Mouse (Mus musculus) lung, postnatal 25 days (tissue): ENCODE measurements around the gene Hephl1.

Experiments used
- DNase-seq: peaks from one replicate; pipeline ENCODE4 v3.0.0; 2022; ENCODE audit warnings: low spot score

The Hephl1 gene

GRCm38 (mm10) chr9:15060026-15060425 lies 51.9 kb downstream of the Hephl1 start:
- no peak for DNase-seq

- no peak for DNase-seq
Measured at GRCm38 (mm10) chr9:15045740-15046139, 66.2 kb downstream of the Hephl1 start.

GRCm38 (mm10) chr9:15045084-15045669 lies 66.7 kb downstream of the Hephl1 start, which contains the start of gene Panx1:
TSS of gene Panx1 (minus strand) at chr9:15045478.
- DNase-seq: peak; percentile 67

- no peak for DNase-seq
Measured at GRCm38 (mm10) chr9:15044391-15045083, 67.4 kb downstream of the Hephl1 start.

DNA sequence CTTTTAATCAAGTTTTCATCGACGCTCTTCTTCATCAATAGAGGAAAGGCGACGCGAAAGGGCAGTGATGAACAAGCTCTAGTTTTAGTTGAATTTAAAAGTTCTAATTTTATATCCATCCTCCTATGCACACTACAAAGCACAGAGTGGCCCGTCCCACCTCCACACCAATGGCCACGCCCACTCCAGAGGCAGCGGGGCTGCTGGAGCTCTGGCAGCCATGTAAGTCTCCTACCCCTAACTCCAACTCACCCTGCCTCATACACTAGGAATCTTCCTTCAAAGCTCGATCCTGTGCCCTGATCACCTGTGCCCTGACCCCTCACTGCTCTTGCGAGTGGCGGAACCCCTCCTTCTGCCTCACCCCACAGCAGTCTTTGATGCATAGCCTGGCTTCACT lies 70.4 kb downstream of the Hephl1 start:
- DNase-seq: no peak

- no peak for DNase-seq
Measured at GRCm38 (mm10) chr9:15039848-15040247, 72.1 kb downstream of the Hephl1 start.

- DNase-seq: no peak
Measured at GRCm38 (mm10) chr9:15037704-15038103, 74.2 kb downstream of the Hephl1 start.

- no peak for DNase-seq
Measured at GRCm38 (mm10) chr9:15037237-15037636, 74.7 kb downstream of the Hephl1 start.

DNA sequence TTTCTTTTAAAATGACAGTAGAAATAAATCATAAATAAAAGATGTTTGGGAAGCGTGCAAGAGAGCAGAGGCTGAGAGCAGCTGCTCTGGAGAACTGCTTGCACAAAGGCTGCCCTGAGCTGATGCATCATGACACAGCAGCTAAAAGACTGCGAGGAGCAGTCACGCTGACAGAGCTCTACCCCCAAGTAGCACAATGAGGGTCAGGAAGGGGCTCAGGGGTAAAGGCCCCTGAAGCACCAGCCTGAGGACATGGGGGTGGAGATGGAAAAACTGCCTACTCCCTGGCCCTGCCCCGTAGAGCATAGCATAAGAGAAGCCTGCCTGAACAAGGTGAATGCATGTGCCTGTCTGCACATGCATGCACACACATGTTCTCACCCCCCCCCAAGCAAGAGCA lies 75.1 kb downstream of the Hephl1 start:
- no peak for DNase-seq

GRCm38 (mm10) chr9:15036405-15036804 lies 75.5 kb downstream of the Hephl1 start:
- DNase-seq: no peak

GRCm38 (mm10) chr9:15035979-15036378 lies 75.9 kb downstream of the Hephl1 start:
- DNase-seq: no peak

- DNase-seq: peak; percentile 66
Measured at GRCm38 (mm10) chr9:15034546-15035273, 77.2 kb downstream of the Hephl1 start.

DNA sequence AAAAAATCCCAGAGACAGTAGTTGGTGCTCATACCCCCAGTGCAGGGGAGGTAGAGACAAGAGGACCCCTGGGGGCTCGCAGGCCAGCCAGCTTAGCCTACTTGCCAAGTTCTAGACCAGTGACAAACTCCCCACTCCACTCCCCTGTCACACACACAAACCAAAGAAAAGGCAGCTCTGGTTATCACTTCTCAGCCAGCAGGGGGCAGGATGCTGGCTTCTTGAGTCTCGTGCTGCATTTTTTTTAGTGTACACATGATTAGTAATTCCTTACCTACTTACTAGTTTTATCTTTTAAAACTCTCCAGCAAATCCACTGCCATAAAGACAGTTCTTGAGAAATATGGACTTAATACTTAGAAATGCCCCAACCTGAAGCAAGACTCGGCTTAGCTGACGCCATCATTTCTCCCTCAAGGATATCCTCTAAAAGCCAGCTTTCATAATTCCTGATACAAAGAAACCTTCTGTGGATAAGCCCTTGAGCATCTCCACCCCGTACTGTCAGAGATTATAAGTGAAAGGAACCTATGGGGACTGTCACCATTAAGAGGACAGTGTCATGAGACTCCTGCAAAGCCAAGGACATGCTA lies 78.2 kb downstream of the Hephl1 start:
- peak; percentile 39 for DNase-seq

GRCm38 (mm10) chr9:15032797-15033196 lies 79.1 kb downstream of the Hephl1 start:
- no peak for DNase-seq

DNA sequence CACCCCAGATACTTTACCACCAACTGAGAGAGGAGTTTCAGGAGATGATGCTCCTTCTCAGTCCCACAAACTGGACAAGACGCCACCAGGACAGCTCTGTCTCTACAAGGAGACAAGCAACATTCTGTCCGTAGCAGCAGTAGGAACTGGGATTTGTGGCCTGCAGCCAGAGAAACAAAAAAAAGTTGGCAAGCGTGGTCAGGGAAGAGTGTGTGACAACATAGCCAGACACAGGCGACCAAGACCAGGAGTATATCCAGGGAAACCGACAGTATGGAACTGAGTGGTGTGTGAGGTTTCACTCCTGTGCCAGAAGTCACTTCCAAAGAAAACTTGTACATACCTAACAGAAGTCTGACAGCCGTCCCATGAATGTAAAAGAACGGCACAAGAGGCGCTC lies 81.1 kb downstream of the Hephl1 start:
- peak; percentile 38 for DNase-seq

DNA sequence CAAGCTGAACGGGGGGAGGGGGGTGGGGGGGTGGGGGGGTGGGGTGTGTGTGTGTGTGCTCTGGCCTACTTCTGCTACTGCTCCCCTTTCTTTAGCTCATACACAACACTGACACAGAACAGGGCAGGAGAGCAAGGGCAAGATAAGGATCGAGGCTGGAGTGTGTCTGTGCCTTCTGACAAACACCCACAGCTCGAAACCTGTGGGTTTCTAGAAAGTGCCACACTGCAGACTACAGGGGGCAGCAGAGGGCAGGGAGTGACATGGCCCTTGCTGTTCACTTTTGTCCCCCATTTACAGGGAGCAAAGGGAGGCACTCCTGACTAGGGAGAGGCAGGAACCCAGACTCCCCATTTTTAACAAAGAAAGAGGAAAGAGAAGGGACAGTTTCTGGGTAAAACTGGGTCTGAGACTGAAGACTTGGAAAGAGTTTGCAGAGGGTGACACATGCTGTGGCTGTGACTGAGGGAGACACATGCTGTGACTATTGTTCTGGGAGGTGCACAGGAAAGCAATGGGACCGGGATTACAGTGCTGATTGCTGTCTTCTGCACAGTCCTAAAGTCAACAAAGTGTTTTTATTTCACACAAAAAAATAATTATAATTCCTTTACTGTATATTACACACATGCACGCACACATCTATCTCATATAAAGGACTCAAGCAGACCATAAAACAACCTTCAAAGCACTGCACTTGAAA lies 82.7 kb downstream of the Hephl1 start:
- peak; percentile 32 for DNase-seq

DNA sequence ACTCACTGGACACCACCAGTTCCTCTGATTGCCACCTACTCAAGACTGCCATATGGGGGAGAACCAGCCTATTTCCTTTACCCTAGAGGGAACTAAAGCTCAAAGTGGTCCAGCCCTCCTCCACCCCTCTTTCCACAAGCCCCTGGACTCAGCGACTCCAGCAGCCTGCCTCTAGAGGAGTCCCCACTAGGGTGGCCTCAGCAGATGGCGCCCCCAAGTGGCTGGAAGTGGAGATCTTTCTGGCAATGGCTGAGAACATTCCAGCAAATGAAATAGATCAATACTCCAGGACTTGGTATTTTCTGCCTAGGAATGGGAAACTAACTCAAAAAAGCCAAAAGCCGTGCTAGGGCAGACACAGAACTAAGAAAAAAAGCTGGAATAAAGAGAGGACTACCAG lies 84.2 kb downstream of the Hephl1 start:
- DNase-seq: no peak

DNA sequence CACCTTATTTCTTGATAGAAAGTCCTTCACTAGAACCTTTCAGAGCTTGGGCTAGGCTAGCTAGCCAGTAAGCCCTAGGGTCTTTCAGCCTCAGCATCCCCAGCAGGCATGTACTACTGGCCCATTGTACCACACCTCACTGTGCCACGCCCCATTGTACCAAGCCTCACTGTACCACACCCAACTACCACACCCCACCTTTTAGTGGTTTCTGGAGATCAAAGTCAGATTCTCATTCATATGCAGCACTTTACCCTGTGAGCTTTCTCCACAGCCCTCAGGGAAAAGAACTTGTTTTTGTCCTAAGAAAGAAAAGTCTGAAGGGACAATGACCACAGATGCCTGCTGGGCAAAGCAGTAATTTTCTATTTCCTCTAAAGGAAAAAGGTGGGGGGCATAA lies 88.9 kb downstream of the Hephl1 start:
- no peak for DNase-seq

DNA sequence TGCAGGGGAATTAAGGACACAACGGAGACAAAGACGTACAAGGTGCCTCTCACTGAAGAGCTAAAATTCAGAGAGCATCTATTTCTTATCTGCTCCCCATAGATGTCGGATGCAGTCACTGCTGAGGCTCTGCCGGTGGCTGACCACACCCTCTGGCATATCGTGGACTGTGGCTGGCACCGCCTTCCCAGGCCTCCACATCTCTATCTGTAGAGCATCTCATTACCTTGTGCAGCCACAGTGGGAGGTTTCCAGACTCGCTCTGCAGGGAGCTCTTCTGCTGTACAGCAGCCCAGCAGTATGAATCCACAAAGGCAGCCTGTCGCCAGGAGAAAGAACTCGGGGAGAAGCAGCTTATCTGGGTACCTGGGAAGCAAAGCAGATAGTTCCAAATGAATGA lies 90.8 kb downstream of the Hephl1 start:
- DNase-seq: no peak

DNA sequence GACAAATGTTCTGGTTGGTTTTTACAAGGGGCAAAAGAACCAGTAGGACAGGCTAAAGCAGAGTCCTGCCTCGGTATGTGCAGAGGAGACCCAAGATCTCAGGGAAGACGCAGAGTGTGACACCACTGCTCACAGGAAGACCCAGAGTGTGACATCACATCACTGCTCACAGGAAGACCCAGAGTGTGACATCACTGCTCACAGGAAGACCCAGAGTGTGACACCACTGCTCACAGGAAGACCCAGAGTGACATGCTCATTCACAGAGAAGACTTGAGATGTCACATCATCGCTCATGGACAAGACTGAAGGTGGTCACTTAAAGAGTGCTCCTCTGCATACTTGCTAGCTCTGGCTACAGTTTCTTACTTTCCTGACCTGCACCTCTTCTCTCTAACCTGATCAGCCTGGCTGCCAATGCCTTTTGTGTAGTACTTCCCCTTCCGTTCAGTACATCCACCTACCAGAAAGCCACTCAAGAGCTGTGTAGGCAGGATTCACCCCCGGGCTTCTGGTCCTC lies 91.3 kb downstream of the Hephl1 start:
- no peak for DNase-seq

DNA sequence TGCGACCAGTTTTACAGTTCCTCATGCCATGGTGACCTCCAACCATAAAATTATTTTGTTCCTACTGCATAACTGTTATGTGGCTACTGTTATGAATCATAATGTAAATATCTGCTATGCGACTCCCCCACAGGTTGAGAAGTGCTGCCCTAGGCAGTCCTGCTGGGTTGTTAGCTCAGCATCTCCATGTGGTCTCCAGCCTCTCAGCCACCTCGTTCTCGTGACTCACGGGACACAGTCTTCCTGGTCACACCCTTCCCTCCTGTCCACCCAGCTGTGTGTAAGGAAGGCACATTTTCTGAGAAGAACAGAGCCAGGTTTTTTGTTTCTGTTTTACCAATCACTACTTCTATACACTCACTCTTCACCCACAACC lies 93.2 kb downstream of the Hephl1 start:
- DNase-seq: no peak
